26 mouse cellular contexts compared by ENCODE assay signal in the genomic region with DNA sequence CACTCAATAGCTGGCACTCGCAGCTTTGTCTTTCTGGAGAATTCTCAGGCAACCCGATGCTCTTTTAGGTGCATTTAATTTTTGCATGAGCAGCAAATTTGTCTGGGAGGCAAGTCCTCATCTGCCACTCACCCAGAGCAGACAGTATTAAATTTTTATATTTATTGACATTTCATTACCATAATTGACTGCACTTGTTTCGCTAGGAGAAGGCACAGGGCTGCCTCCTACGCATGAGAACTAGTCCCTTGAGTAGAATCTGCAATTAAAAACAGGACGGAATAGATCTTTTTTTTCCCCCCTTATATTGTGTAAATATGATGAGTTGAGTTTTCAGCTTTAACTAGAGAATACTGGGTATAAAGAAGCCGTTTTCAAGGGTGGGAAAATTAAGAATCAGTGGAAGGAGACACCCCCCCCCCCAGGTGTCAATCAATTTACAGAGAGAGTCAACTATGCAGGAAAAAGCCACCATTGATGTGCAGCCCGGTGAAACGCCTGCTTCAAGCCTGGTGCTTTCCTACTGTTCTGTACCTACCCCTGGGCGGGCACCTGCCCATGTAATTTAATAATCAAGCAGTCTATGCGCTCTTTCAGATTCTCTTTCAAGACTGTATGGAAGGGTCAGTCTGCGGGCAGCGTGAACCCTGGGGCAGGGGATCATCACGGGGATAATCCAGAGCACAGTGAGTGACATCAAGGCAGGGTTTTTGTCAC.
DNase-seq lines count a peak whose midpoint lies in the region; ATAC-seq and TF ChIP-seq lines count a peak whose summit lies in the region.
"Had no signal": no experiment of that assay in that cellular context is flagged by ENCODE, and none has a peak within 500 bp of the region (broad histone marks: within the 10 kb centered on the region; RNA-seq: fewer than 3 reads in every experiment).

No protein-coding gene starts in this region.

- H3K27ac ChIP-seq in forebrain, embryonic 16.5 days (ENCODE audit: low read length) = peak overlapping the region; percentile 10; the same call in 1 of the 2 replicates
- no peak overlapping the region for H3K27ac ChIP-seq in forebrain, embryonic 15.5 days (replicated peaks)
- no peak overlapping the region for H3K27ac ChIP-seq in midbrain, embryonic 11.5 days (ENCODE audit: low read depth, low read length)
- H3K27ac ChIP-seq in midbrain, postnatal 0 days (ENCODE audit: low read depth, low read length) = no peak overlapping the region
- no peak overlapping the region for H3K27ac ChIP-seq in midbrain, embryonic 16.5 days (ENCODE audit: low read length)
- H3K27ac ChIP-seq: embryonic facial prominence, embryonic 10.5 days; embryonic facial prominence, embryonic 15.5 days; heart, embryonic 13.5 days; liver, embryonic 12.5 days had no signal

- H3K36me3 ChIP-seq in forebrain, embryonic 16.5 days (ENCODE audit: control insufficient read depth, insufficient read depth) = no peaks in the 10 kb centered on the region
- H3K36me3 ChIP-seq in forebrain, embryonic 15.5 days = no peaks in the 10 kb centered on the region
- no peaks in the 10 kb centered on the region for H3K36me3 ChIP-seq in midbrain, embryonic 11.5 days (ENCODE audit: control insufficient read depth, insufficient read depth, low read length)
- no peaks in the 10 kb centered on the region for H3K36me3 ChIP-seq in midbrain, postnatal 0 days (ENCODE audit: insufficient read depth, low read length)
- no peaks in the 10 kb centered on the region for H3K36me3 ChIP-seq in midbrain, embryonic 16.5 days (ENCODE audit: control insufficient read depth, insufficient read depth, low read length)
- H3K36me3 ChIP-seq: embryonic facial prominence, embryonic 10.5 days; embryonic facial prominence, embryonic 15.5 days; heart, embryonic 13.5 days had no signal

- no peak for TF ChIP-seq POLR2A in brain, embryonic 14.5 days (IDR thresholded peaks at IDR 0.05; ENCODE audit: borderline replicate concordance, extremely low read depth, insufficient read depth, insufficient read length, poor library complexity, severe bottlenecking)

- 80% methylated on average over 13 of the region's 13 CpGs for WGBS in forebrain, embryonic 16.5 days
- WGBS in forebrain, embryonic 15.5 days = 84% methylated on average over 13 of the region's 13 CpGs
- WGBS in midbrain, embryonic 11.5 days = 80% methylated on average over 13 of the region's 13 CpGs
- WGBS in midbrain, postnatal 0 days = 51% methylated on average over 13 of the region's 13 CpGs
- WGBS in midbrain, embryonic 16.5 days = 59% methylated on average over 13 of the region's 13 CpGs

- TF ChIP-seq CTCF in midbrain, postnatal 0 days (IDR thresholded peaks at IDR 0.05) = no peak
- TF ChIP-seq CTCF in brain, embryonic 14.5 days (IDR thresholded peaks at IDR 0.05; ENCODE audit: borderline replicate concordance, extremely low read depth, insufficient read depth, insufficient read length) = no peak

- H3K4me2 ChIP-seq in forebrain, embryonic 16.5 days (ENCODE audit: low read length) = no peak overlapping the region
- no peak overlapping the region for H3K4me2 ChIP-seq in forebrain, embryonic 15.5 days (replicated peaks)
- no peak overlapping the region for H3K4me2 ChIP-seq in midbrain, embryonic 11.5 days
- no peak overlapping the region for H3K4me2 ChIP-seq in midbrain, postnatal 0 days (ENCODE audit: low read depth, low read length, poor library complexity, severe bottlenecking)
- no peak overlapping the region for H3K4me2 ChIP-seq in midbrain, embryonic 16.5 days (ENCODE audit: low read length)
- H3K4me2 ChIP-seq: embryonic facial prominence, embryonic 15.5 days; heart, embryonic 13.5 days; liver, embryonic 12.5 days had no signal

- no peak overlapping the region for H3K9ac ChIP-seq in forebrain, embryonic 16.5 days (replicated peaks; ENCODE audit: low read depth, low read length)
- H3K9ac ChIP-seq in forebrain, embryonic 15.5 days (replicated peaks) = no peak overlapping the region
- H3K9ac ChIP-seq in midbrain, embryonic 11.5 days (ENCODE audit: low read length) = no peak overlapping the region
- no peak overlapping the region for H3K9ac ChIP-seq in midbrain, postnatal 0 days (replicated peaks; ENCODE audit: low read length, poor library complexity, severe bottlenecking)
- no peak overlapping the region for H3K9ac ChIP-seq in midbrain, embryonic 16.5 days (ENCODE audit: low read depth, low read length)
- H3K9ac ChIP-seq: embryonic facial prominence, embryonic 15.5 days; heart, embryonic 13.5 days; liver, embryonic 12.5 days; liver, postnatal 0 days had no signal

- no peaks in the 10 kb centered on the region for H3K27me3 ChIP-seq in forebrain, embryonic 16.5 days (replicated peaks; ENCODE audit: control insufficient read depth, insufficient read depth, low read length)
- H3K27me3 ChIP-seq in forebrain, embryonic 15.5 days = no peaks in the 10 kb centered on the region
- H3K27me3 ChIP-seq in midbrain, embryonic 11.5 days (ENCODE audit: control insufficient read depth, insufficient read depth, low read length) = no peaks in the 10 kb centered on the region
- no peaks in the 10 kb centered on the region for H3K27me3 ChIP-seq in midbrain, postnatal 0 days (ENCODE audit: insufficient read depth, low read length)
- H3K27me3 ChIP-seq in midbrain, embryonic 16.5 days (ENCODE audit: control insufficient read depth, insufficient read depth, low read depth, low read length) = no peaks in the 10 kb centered on the region
- H3K27me3 ChIP-seq: embryonic facial prominence, embryonic 15.5 days; heart, embryonic 13.5 days; liver, embryonic 12.5 days had no signal

- H3K4me3 ChIP-seq in forebrain, embryonic 16.5 days (replicated peaks; ENCODE audit: low read length) = no peak overlapping the region
- H3K4me3 ChIP-seq in forebrain, embryonic 15.5 days = no peak overlapping the region
- no peak overlapping the region for H3K4me3 ChIP-seq in midbrain, embryonic 11.5 days (ENCODE audit: low read depth, low read length)
- no peak overlapping the region for H3K4me3 ChIP-seq in midbrain, postnatal 0 days (ENCODE audit: low read depth, low read length)
- no peak overlapping the region for H3K4me3 ChIP-seq in midbrain, embryonic 16.5 days (ENCODE audit: low read depth, low read length)
- H3K4me3 ChIP-seq: embryonic facial prominence, embryonic 10.5 days; embryonic facial prominence, embryonic 15.5 days; heart, embryonic 13.5 days; liver, embryonic 12.5 days had no signal

- DNase-seq in midbrain, embryonic 11.5 days (ENCODE audit: low spot score, missing footprints) = no peak
- no peak for DNase-seq in midbrain, postnatal 0 days (ENCODE audit: low spot score)
- DNase-seq in brain, embryonic 14.5 days (ENCODE audit: low read depth) = peak; percentile 61
- DNase-seq: adrenal gland, postnatal 25 days; cerebellum, adult 2 months; cerebellum, postnatal 14 days; gastrocnemius, postnatal 36 days; heart, postnatal 10 days; kidney, adult 9 months; kidney, postnatal 10 days; layer of hippocampus, postnatal 36 days; left cerebral cortex, postnatal 4 days; liver, postnatal 0 days; lung, postnatal 36 days; right cerebral cortex, postnatal 4 days; thymus, adult 2 months; thymus, postnatal 36 days had no signal

- no peaks in the 10 kb centered on the region for H3K9me3 ChIP-seq in forebrain, embryonic 16.5 days (ENCODE audit: control insufficient read depth, low read length)
- H3K9me3 ChIP-seq in forebrain, embryonic 15.5 days = no peaks in the 10 kb centered on the region
- H3K9me3 ChIP-seq in midbrain, embryonic 11.5 days (ENCODE audit: control insufficient read depth, low read length) = no peaks in the 10 kb centered on the region
- no peaks in the 10 kb centered on the region for H3K9me3 ChIP-seq in midbrain, postnatal 0 days (ENCODE audit: low read length)
- no peaks in the 10 kb centered on the region for H3K9me3 ChIP-seq in midbrain, embryonic 16.5 days (replicated peaks; ENCODE audit: control insufficient read depth, low read length, poor library complexity, severe bottlenecking)
- H3K9me3 ChIP-seq: embryonic facial prominence, embryonic 10.5 days; embryonic facial prominence, embryonic 15.5 days; heart, embryonic 13.5 days; liver, embryonic 12.5 days had no signal

- H3K4me1 ChIP-seq in forebrain, embryonic 16.5 days (replicated peaks; ENCODE audit: control insufficient read depth, insufficient read depth, low read length) = no peaks in the 10 kb centered on the region
- H3K4me1 ChIP-seq in forebrain, embryonic 15.5 days = peaks cover 2% of the 10 kb centered on the region; the same call in 1 of the 2 replicates
- H3K4me1 ChIP-seq in midbrain, embryonic 11.5 days (ENCODE audit: control insufficient read depth, insufficient read depth, low read length) = no peaks in the 10 kb centered on the region
- H3K4me1 ChIP-seq in midbrain, postnatal 0 days (ENCODE audit: insufficient read depth, low read length) = peaks cover 2% of the 10 kb centered on the region; the same call in 1 of the 2 replicates
- H3K4me1 ChIP-seq in midbrain, embryonic 16.5 days (ENCODE audit: control insufficient read depth, insufficient read depth, low read length) = peaks cover 2% of the 10 kb centered on the region; the same call in 1 of the 2 replicates
- H3K4me1 ChIP-seq: embryonic facial prominence, embryonic 15.5 days; liver, embryonic 12.5 days had no signal

- peak; percentile 67 for ATAC-seq in forebrain, embryonic 16.5 days
- no peak for ATAC-seq in forebrain, embryonic 15.5 days (replicated peaks)
- peak; percentile 48 for ATAC-seq in midbrain, embryonic 11.5 days (ENCODE audit: low FRiP score)
- no peak for ATAC-seq in midbrain, postnatal 0 days (ENCODE audit: low FRiP score)
- ATAC-seq in midbrain, embryonic 16.5 days = peak; percentile 82
- no peak for ATAC-seq in CD4-positive, CD25-positive, alpha-beta regulatory T cell, adult 4 months
- ATAC-seq: intestine, embryonic 16.5 days; liver, embryonic 12.5 days; liver, postnatal 0 days had no signal

Comparison
In these comparisons a context has a peak if more than half of its experiments do, and no peak if none do; other contexts are left out.
1. ATAC-seq: peak in forebrain, embryonic 16.5 days (single experiment), midbrain, embryonic 11.5 days (single experiment) and midbrain, embryonic 16.5 days (single experiment); none in forebrain, embryonic 15.5 days (single experiment), midbrain, postnatal 0 days (single experiment) and CD4-positive, CD25-positive, alpha-beta regulatory T cell, adult 4 months (single experiment).